Mouse (Mus musculus) heart, embryonic 12.5 days (tissue): ENCODE results near the gene Plce1. TPM values are rescaled to one million over a fixed set of nuclear protein-coding genes. Genes with fewer than 3 reads are reported as not detected.
"Not testable (repeated sequence)": the region's sequence is repeated elsewhere in the genome, so short reads cannot be mapped to it uniquely, and the experiment has no call there.

Experiments
- ATAC-seq: fragments of 200-750 bp; cut with Nextera tagmentation; 2 replicates; pipeline ENCODE4 v1.8.0; 2017; ENCODE audit warnings: moderate TSS enrichment, moderate library complexity; ENCODE audit not compliant: insufficient number of reproducible peaks, low FRiP score
- H3K27ac ChIP-seq: fragments of 300-500 bp; sonication (generic); 2 replicates; pipeline ENCODE4 v1.5.1; 2016; ENCODE audit warnings: mild to moderate bottlenecking, moderate library complexity; ENCODE audit not compliant: poor library complexity, severe bottlenecking
- H3K27me3 ChIP-seq: fragments of 300-500 bp; sonication (generic); replicated peaks from 2 replicates; pipeline ENCODE4 v1.6.1; 2016; ENCODE audit warnings: mild to moderate bottlenecking, moderate library complexity
- H3K36me3 ChIP-seq: fragments of 300-500 bp; sonication (generic); 2 replicates; pipeline ENCODE4 v1.6.1; 2016; ENCODE audit warnings: mild to moderate bottlenecking, moderate library complexity
- H3K4me1 ChIP-seq: fragments of 300-500 bp; sonication (generic); replicated peaks from 2 replicates; pipeline ENCODE4 v1.6.1; 2016; ENCODE audit warnings: mild to moderate bottlenecking
- H3K4me2 ChIP-seq: fragments of 300-500 bp; sonication (generic); 2 replicates; pipeline ENCODE4 v1.6.1; 2016; ENCODE audit warnings: mild to moderate bottlenecking, moderate library complexity
- H3K4me3 ChIP-seq: fragments of 300-500 bp; sonication (generic); 2 replicates; pipeline ENCODE4 v1.5.1; 2016; ENCODE audit warnings: mild to moderate bottlenecking
- H3K9ac ChIP-seq: fragments of 300-500 bp; sonication (generic); 2 replicates; pipeline ENCODE4 v1.6.1; 2016; ENCODE audit warnings: mild to moderate bottlenecking, moderate library complexity
- H3K9me3 ChIP-seq: fragments of 300-500 bp; sonication (generic); replicated peaks from 2 replicates; pipeline ENCODE4 v1.6.1; 2016; ENCODE audit warnings: mild to moderate bottlenecking, moderate library complexity
- WGBS: fragments of 180-500 bp; shearing (Covaris S2); methylation state at CpG from one replicate; pipeline ENCODE4 v1.1.7; 2016; 5-methylcytosine and 5-hydroxymethylcytosine counted together
- polyA plus RNA-seq: library from polyadenylated mRNA; unstranded; fragments of >200 nt; fragmentation: Nextera tagmentation; extraction: Ambion mirVana; gene quantifications from 2 replicates; pipeline ENCODE4 v1.2.1, GENCODE M21; 2016

The Plce1 gene
- polyA plus RNA-seq, 1 experiment from 2014 or later, result 8.4 TPM

- ATAC-seq, H3K4me2 ChIP-seq, H3K9ac ChIP-seq, H3K9me3 ChIP-seq, H3K36me3 ChIP-seq, H3K4me3 ChIP-seq, H3K27me3 ChIP-seq, H3K27ac ChIP-seq: not testable (repeated sequence)
- H3K4me1 ChIP-seq, result peaks cover 13% of the 10 kb centered on the region
- WGBS, result 62% methylated on average over 1 of the region's 1 CpGs
These were observed 161.6 kb downstream of the Plce1 start for GRCm38 (mm10) chr19:38642515-38642914.

- Histone ChIP-seq H3K4me1 (peaks cover 13% of the 10 kb centered on the region), H3K9me3 (no peaks in the 10 kb centered on the region), H3K4me3 (no peak overlapping the region), H3K4me2 (no peak overlapping the region), H3K27me3 (no peaks in the 10 kb centered on the region), H3K9ac (no peak overlapping the region), H3K36me3 (no peaks in the 10 kb centered on the region), H3K27ac (no peak overlapping the region)
- ATAC-seq, result no peak
- 46% methylated on average over 6 of the region's 6 CpGs for WGBS
These were observed 164.1 kb downstream of the Plce1 start for GRCm38 (mm10) chr19:38644871-38645595.

- Histone ChIP-seq H3K4me3 (no peak overlapping the region), H3K36me3 (peaks cover 8% of the 10 kb centered on the region; the same call in 1 of the 2 replicates), H3K4me1 (peaks cover 8% of the 10 kb centered on the region), H3K9ac (no peak overlapping the region), H3K9me3 (peaks cover 4% of the 10 kb centered on the region; the same call in 1 of the 2 replicates), H3K4me2 (no peak overlapping the region), H3K27me3 (no peaks in the 10 kb centered on the region), H3K27ac (0 out of 2 replicates have a peak overlapping the region, but pooled peaks have one; percentile 7)
- no peak for ATAC-seq
- 70% methylated on average over 13 of the region's 13 CpGs for WGBS
These were observed 177.1 kb downstream of the Plce1 start for GRCm38 (mm10) chr19:38657980-38658379.

GRCm38 (mm10) chr19:38665398-38665797 is 184.5 kb downstream of the Plce1 start:
- Histone ChIP-seq H3K36me3 (no peaks in the 10 kb centered on the region), H3K4me3 (no peak overlapping the region), H3K27me3 (no peaks in the 10 kb centered on the region), H3K9ac (no peak overlapping the region), H3K9me3 (no peaks in the 10 kb centered on the region), H3K4me2 (no peak overlapping the region), H3K27ac (no peak overlapping the region), H3K4me1 (no peaks in the 10 kb centered on the region)
- 74% methylated on average over 1 of the region's 1 CpGs for WGBS
- no peak for ATAC-seq

- no peaks in the 10 kb centered on the region for H3K9me3 ChIP-seq
- no peak overlapping the region for H3K9ac ChIP-seq
- H3K36me3 ChIP-seq, result no peaks in the 10 kb centered on the region
- 0 out of 2 replicates have a peak, but pooled peaks cover 2% of the 10 kb centered on the region for H3K4me1 ChIP-seq
- 82% methylated on average over 7 of the region's 7 CpGs for WGBS
- no peak overlapping the region for H3K27ac ChIP-seq
- no peak overlapping the region for H3K4me2 ChIP-seq
- no peak for ATAC-seq
- H3K27me3 ChIP-seq, result no peaks in the 10 kb centered on the region
- H3K4me3 ChIP-seq, result no peak overlapping the region
These were observed 191.2 kb downstream of the Plce1 start for GRCm38 (mm10) chr19:38672015-38672600.

- Histone ChIP-seq H3K9ac (no peak overlapping the region), H3K36me3 (no peaks in the 10 kb centered on the region), H3K9me3 (no peaks in the 10 kb centered on the region), H3K4me2 (no peak overlapping the region), H3K27ac (no peak overlapping the region), H3K4me3 (no peak overlapping the region), H3K27me3 (no peaks in the 10 kb centered on the region), H3K4me1 (0 out of 2 replicates have a peak, but pooled peaks cover 2% of the 10 kb centered on the region)
- WGBS, result 65% methylated on average over 2 of the region's 2 CpGs
- ATAC-seq, result no peak
These were observed 193.0 kb downstream of the Plce1 start for GRCm38 (mm10) chr19:38673936-38674335.

GRCm38 (mm10) chr19:38678655-38679054 is 197.7 kb downstream of the Plce1 start:
- no peak for ATAC-seq
- WGBS, result 86% methylated on average over 5 of the region's 5 CpGs
- no peak overlapping the region for H3K4me2 ChIP-seq

GRCm38 (mm10) chr19:38679520-38679919 is 198.6 kb downstream of the Plce1 start:
- 83% methylated on average over 4 of the region's 4 CpGs for WGBS
- Histone ChIP-seq H3K9ac (no peak overlapping the region), H3K4me1 (0 out of 2 replicates have a peak, but pooled peaks cover 2% of the 10 kb centered on the region), H3K9me3 (no peaks in the 10 kb centered on the region), H3K27me3 (no peaks in the 10 kb centered on the region), H3K27ac (no peak overlapping the region), H3K4me3 (no peak overlapping the region), H3K4me2 (no peak overlapping the region), H3K36me3 (no peaks in the 10 kb centered on the region)
- no peak for ATAC-seq

More at GRCm38 (mm10) chr19:38678655-38679054, 197.7 kb downstream of the Plce1 start:
- Histone ChIP-seq H3K36me3 (no peaks in the 10 kb centered on the region), H3K4me3 (no peak overlapping the region), H3K27ac (no peak overlapping the region), H3K4me1 (0 out of 2 replicates have a peak, but pooled peaks cover 2% of the 10 kb centered on the region), H3K9ac (no peak overlapping the region), H3K9me3 (no peaks in the 10 kb centered on the region), H3K27me3 (no peaks in the 10 kb centered on the region)

- WGBS, result 76% methylated on average over 5 of the region's 5 CpGs
- H3K9ac ChIP-seq, result no peak overlapping the region
- no peak for ATAC-seq
- no peaks in the 10 kb centered on the region for H3K9me3 ChIP-seq
- no peaks in the 10 kb centered on the region for H3K27me3 ChIP-seq
- H3K4me3 ChIP-seq, result no peak overlapping the region
- no peak overlapping the region for H3K4me2 ChIP-seq
- no peaks in the 10 kb centered on the region for H3K36me3 ChIP-seq
- no peaks in the 10 kb centered on the region for H3K4me1 ChIP-seq
- no peak overlapping the region for H3K27ac ChIP-seq
These were observed 206.4 kb downstream of the Plce1 start for GRCm38 (mm10) chr19:38687326-38687725.

GRCm38 (mm10) chr19:38688741-38689507 is 208.0 kb downstream of the Plce1 start:
- no peak overlapping the region for H3K27ac ChIP-seq
- no peaks in the 10 kb centered on the region for H3K27me3 ChIP-seq
- no peak for ATAC-seq
- 86% methylated on average over 4 of the region's 4 CpGs for WGBS
- no peaks in the 10 kb centered on the region for H3K36me3 ChIP-seq
- H3K9ac ChIP-seq, result no peak overlapping the region
- H3K4me3 ChIP-seq, result no peak overlapping the region
- no peaks in the 10 kb centered on the region for H3K9me3 ChIP-seq
- H3K4me2 ChIP-seq, result no peak overlapping the region
- H3K4me1 ChIP-seq, result no peaks in the 10 kb centered on the region

- Histone ChIP-seq H3K9me3 (no peaks in the 10 kb centered on the region), H3K36me3 (no peaks in the 10 kb centered on the region), H3K4me2 (no peak overlapping the region), H3K4me1 (no peaks in the 10 kb centered on the region), H3K4me3 (no peak overlapping the region), H3K27me3 (no peaks in the 10 kb centered on the region), H3K27ac (no peak overlapping the region), H3K9ac (no peak overlapping the region)
- WGBS, result 78% methylated on average over 2 of the region's 2 CpGs
- no peak for ATAC-seq
These were observed 209.4 kb downstream of the Plce1 start for GRCm38 (mm10) chr19:38690276-38690675.
